Mouse (Mus musculus): Measurements from ENCODE around the gene Bmp8a.
"Not testable (repeated sequence)": the region's sequence is repeated elsewhere in the genome, so short reads cannot be mapped to it uniquely, and the experiment has no call there.

The Bmp8a gene

DNA sequence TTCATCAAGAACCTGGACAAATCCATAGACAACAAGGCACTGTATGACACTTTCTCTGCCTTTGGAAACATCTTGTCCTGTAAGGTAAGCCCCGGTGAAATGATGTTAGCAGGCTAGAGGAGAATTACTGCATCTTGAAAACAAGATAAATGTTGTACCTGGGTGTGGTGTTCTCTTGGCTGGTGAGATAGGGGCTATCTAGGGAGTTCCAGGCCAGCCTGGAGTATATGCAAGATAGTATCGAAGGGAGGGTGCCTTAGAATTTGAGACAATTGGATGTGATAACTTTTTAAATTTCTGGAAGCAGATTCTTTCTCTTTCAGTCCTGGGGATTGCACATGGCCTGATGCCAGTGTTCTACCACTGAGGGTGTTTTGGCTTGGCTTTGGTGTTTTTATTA is 56.3 kb downstream of the Bmp8a start:
- peak; percentile 75 for DNase-seq (ENCODE audit: low read depth, low spot score)

DNA sequence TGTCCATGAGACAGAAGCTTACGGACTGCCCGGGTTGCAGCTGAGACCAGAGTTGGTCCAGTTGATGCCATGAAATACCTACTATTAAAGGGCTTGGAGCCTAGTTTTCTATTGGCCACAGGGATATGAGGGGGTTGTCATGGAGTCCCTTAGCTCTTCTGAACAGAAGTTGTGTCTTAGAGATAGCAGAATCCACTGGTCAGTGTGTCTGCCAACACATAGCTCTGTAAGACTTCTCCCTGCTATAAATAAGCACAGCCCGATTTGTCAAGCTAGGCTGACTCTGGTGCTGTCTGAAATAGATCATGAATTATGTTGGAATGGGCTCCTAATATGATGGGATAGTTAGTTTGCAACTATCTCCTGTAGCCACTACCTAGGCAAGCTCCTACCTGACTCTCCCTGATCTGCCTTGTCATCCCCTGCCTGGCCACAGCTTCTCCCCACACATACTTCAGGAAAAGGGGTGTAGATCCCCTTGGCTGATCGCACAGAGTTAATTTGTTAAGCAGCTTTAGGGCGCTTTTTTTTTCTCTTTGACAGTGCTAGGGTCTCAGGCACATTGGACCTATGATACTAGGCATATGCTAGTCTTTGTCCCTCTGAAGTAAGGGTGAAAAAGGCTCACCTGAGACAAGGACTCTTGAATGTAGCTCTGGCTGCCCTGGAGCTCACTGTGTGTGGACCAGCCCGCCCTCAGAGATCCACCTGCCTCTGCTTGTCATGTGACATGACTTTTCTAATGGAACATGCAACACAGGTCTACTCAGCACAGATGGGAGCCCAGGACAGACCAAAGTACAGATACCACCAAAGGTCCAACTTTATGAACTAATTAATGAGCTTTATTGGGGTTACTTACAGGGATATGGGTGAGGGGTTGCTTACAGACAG is 58.1 kb downstream of the Bmp8a start:
- no peak for DNase-seq (ENCODE audit: low read depth, low spot score)

DNA sequence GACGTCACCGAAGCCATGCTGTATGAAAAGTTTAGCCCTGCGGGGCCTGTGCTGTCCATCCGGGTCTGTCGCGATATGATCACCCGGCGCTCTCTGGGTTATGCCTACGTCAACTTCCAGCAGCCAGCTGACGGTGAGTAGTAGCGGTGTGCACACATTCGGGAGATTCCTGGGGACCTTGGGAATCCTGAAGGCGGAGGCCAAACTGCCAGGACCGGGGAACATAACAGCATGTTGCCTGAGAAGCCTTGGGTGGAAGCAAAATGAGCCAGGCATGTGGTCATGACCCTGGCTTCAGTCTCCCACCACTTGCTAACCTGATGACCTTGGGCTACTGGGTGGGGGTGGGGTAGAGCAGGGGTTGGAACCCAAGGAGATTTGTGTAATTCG is 59.4 kb downstream of the Bmp8a start:
- not testable (repeated sequence) for DNase-seq (ENCODE audit: low read depth, low spot score)

DNA sequence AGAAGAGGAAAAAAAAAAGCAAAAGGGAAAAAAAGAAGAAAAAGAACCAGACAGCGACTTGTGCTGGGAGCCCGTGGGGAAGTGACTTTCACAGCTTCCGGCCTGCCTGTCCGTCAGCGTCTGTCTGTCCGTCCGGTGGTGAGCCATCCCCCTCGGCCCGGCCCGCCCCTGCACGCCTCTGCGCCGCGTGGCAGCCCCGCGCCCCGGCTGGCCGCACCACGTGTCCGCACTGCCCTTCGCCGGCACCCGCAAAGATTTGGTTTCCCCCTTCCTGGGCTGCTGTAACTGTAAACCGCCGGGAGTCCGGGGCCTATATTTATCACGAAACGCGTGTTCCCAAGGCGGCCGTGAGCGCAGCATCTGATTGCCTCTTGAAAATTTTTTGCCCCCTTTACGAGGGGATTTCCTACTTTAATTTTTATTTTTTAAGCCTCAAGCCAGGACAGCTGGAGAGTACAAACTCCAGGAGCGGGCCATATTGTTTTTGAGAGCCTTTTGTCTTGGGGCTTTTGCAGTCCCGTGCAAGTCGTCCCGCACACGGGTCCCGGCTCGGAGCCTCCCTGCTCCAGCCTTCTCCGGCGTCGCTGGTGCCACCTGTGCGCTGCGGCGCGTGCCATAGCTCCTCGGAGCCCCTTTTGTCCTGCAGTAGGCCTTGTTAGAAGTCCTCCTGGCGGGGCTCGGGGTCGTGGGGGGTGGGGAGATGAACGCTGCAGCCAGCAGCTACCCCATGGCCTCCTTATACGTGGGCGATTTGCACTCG is 60.0 kb downstream of the Bmp8a start:
- DNase-seq (ENCODE audit: low read depth, low spot score), result not testable (repeated sequence)

DNA sequence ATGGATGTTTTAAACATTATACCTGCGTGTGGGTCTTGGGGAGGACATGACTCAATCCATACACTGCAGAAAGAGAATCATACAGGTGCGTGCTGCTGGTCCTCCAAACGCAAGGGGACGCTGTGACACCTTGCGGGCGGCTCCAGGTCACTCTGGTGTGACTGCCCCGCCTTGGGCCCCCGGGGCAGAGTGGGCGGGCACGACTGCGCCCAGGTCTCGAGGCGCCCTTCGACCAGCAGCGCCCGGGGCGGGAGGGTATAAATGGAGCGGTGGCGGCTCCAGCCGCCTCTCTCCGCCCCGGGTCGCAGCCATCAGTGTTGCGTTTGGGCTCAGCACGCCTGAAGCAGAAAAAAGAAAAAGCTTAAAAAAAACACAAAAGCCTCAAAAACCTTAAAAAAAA is 60.6 kb downstream of the Bmp8a start:
- DNase-seq (ENCODE audit: low read depth, low spot score), result peak; percentile 89

DNA sequence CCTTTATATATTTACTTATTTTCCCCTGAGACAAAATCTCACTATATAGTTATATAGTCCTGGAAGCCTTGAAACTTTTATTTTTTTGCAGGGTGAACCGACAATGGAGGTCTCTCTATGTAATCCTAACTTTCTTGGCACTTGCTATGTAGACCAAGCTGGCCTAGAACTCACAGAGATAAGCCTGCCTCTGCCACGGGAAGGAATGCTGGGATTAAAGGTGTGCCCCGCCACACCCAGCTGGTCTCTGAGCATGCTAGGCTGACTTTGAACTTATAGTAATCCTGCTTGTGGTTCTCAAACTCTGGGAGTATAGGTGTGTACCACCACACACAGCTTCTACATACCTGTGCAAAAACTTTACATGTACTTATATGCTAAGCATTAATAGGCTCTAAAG is 62.9 kb downstream of the Bmp8a start:
- no peak for DNase-seq (ENCODE audit: low read depth, low spot score)

DNA sequence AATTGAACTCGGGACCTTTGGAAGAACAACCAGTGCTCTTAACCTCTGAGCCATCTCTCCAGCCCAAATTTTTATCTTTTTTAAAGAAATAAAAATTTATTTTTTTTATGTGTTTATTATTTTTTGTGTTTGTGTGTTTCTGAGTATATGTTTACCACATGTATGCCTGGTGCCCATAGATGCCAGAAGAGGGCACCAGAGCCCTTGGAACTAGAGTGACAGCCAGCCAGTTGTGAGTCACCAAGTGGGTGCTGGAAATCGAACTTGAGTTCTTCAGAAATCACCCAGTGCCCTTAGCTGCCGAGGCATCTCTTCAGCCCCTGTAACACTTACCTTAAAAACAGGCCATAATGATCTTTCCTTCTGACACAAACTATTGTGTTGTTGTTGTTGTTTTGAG is 72.0 kb downstream of the Bmp8a start:
- no peak for DNase-seq (ENCODE audit: low read depth, low spot score)

Measured in c-Kit-negative CD71-positive TER-119-positive erythroid progenitor cells, embryonic 14.5 days (primary cell).